Mouse (Mus musculus) common myeloid progenitor, adult 5-6 weeks (primary cell): ENCODE data around the gene Lsm12. TPM values are rescaled to one million over a fixed set of nuclear protein-coding genes. Genes with fewer than 3 reads are reported as not detected.

Experiments
- ATAC-seq: replicated peaks from 2 replicates; pipeline ENCODE4 v1.8.0; 2016; ENCODE audit warnings: low read depth, mild to moderate bottlenecking, moderate TSS enrichment, inconsistent platforms; ENCODE audit not compliant: poor library complexity, severe bottlenecking
- total RNA-seq: library from RNA; stranded (forward); fragments of 200-1000, 187-1606 nt; gene quantifications from 2 replicates; pipeline ENCODE4 v1.2.3, GENCODE M21; 2017

The Lsm12 gene
- total RNA-seq, result 62.2 and 71.8 TPM in 2 replicates

DNA sequence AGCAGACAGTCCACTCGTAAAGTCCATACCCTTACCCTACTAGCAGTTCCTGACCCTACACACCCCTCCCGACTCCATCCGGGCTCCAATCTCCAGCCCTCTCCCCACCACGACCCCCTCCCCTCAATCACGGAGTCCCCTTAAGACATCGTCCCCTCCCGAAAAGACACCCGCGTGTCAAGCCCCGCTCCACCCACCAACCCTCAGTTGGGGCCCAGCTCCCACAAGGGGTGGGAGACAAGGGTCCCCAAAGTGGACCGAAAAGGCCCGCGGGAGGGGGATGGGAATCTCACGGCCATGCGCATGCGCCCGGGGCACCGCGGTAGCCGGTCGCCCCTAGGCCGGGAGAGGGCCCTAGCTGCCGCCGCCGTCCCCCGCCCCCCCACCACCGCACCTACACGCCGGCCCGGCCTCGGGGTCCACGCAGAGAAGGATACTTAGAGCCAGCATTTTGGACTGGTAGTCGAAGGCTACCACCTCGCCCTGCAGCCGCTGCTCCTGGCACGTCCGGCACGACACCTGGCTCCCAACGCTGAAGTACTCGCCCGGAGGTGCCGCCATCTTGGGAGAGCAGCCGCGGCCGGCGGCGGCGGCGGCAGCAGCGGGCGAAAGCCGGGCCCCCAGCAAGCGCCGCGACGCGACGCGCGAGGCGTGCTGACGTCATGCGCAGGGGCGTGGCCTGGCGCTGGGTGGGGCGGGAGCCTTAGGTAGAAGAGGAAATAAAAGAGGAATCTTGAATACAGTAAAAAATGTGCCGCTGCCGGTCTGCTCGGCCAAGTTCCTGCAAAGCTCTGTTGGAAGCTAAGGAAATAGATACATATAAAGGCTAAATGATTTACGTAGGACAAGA is at the start of gene Lsm12:
Lsm12 (minus strand) TSS at position 651 of the 850 bp plus-strand sequence.
- ATAC-seq, result peak; percentile 53

DNA sequence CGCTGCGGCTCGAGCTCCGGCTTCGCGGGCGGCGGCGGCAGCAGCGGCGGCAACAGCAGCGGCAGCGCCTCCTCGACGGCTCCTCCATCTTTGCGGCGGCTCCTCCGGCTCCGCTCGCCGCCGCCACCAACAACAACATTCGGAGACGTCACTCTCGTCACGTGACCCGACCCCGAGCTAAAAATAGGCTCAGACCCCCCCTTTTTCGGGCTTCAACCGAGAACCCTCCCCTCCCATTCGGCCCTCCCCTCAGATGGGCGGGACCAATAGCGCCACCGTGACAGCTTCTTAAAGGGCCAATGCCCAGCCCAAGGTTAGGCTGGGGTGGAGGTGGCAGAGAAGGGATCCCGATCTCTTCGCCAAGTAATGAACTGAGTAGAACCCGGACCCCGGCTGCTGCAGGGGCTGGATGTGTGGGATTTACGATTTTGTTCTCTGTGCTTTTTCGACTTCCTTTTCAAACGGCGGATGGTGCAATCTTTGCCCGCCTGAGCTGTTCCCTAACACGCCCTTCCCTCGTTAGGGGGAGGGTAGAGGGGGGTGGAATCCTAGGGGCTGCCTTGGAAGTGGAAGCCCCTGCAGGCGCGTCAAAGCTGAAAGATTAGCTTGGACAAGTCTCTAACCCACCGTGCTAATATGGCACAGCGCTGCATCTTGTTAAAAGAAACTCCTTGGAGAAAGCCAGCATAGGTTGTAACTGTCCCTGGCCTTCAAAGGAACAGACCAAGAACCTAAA is 45.1 kb upstream of the Lsm12 start, which contains the start of gene Hdac5:
Hdac5 (minus strand) TSS at position 161 of the 736 bp plus-strand sequence.
- ATAC-seq, result peak; percentile 98

DNA sequence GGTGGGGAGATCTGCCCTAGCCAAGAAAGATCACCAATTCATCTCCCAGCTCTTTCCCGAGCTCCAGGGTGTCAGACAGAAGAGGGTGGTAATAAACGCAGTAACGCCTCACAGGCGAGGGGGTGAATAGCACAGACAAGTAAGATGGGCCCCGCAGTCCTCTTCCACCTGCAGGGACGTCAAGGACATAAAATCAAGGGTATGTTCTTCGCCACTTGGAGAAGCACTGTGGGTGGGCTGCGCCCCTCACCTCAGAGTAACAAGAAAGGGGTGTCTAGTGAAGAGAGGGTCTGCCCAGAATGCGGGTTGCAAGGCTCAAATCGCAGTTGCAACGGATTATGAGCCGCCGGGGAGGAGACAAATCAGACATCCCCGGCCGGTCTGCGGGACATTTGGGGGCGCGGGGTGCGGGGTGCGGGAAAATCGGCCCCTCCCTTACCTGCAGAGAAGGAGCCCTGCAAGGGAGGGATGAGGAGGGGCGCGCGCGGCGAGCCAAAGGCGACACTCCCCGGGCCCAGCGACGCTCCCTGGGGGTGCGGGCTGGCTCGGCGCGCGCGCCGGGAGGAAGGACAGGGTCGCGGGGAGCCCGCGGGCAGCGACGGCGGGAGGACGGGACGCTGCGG is 44.3 kb upstream of the Lsm12 start:
- ATAC-seq, result 0 out of 2 replicates have a peak, but pooled peaks have one; percentile 19

DNA sequence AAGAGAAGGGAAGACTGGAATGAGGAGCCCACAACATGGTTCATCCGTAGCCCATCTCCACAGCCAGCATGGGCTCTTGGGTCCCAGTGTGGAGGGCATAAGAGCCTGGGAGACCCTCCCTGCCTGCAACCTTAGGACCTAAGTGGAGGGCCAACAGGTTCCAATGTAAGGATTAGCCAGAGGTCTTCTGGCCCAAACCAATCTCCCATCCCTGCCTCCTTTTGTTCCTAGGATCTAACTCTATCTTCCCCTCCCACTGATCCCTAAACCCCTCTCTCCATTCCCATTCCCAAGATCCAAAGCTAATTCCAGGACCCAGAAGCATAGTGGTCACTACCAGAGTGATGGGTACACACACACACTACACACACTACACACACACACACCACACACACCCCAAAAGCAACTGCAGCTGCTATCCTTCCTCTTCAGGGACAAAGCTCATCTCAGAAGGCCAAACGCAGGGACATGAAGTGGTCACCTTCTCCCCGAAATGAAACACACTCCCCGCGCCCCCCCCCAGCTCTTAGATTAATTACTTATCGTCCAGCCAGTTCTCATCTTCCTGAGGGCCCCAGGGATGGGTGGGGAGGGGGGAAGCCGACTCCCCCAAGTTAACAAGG is 43.7 kb upstream of the Lsm12 start:
- no peak for ATAC-seq

DNA sequence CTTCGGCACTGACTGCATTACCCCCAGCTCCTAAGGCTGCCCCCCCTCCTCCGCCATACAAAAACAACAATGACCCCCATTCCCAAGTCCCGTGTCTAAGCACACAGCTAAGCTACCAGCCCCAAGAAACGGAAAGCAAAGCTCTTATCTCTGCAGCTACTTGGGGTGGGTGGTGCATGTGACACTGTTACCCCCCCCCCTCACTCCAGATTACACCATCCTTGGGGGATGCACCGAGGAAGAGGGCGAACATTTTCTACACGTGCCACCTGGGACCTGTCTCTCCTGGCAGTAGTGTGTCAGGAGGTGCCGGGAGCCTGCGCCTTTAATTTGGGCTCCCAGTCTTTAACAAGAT is 43.1 kb upstream of the Lsm12 start:
- ATAC-seq, result no peak

DNA sequence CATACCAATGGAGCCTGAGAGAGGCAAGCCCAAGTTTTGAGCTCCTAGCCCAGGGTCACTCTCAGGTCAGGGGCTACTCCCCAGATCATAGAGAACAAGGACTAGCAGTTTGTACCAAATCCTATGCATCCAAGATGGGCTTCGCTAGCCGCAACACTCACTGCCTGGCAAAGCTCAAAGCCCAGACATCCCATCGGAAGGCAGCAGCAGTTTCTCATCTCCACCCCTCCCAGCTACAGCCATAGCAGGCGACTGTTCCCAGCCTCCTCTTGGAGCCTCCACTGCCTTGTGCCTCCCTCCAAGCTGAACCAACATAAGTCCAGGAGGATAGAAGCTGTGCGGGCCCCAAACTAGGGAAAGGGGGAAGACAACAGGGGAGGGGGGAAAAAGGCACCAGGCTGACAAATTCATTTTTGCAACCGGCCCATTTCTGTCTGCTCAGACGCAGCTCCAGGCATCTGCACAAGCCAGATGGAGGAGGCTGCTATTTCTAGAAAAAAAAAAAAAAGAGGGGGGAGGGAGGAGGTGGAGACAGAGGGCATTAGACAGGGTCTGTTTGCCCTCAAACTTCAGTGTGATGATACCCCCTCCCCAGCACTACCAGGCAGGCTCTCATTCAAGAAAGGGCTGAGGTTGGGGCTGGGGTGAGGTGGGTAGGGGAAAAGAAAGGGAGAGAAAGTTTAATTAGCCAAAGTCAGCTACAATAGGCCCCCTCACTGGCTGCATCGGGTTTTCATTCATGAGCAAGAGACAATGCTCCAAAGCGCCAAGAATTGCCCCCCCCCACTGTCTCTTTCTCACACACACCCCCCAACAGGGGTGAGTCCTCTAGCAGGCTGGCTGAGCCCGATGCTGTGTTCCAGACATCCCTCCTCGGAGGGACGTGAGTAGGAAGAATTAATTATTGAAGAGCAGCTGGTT is 42.4 kb upstream of the Lsm12 start:
- no peak for ATAC-seq

DNA sequence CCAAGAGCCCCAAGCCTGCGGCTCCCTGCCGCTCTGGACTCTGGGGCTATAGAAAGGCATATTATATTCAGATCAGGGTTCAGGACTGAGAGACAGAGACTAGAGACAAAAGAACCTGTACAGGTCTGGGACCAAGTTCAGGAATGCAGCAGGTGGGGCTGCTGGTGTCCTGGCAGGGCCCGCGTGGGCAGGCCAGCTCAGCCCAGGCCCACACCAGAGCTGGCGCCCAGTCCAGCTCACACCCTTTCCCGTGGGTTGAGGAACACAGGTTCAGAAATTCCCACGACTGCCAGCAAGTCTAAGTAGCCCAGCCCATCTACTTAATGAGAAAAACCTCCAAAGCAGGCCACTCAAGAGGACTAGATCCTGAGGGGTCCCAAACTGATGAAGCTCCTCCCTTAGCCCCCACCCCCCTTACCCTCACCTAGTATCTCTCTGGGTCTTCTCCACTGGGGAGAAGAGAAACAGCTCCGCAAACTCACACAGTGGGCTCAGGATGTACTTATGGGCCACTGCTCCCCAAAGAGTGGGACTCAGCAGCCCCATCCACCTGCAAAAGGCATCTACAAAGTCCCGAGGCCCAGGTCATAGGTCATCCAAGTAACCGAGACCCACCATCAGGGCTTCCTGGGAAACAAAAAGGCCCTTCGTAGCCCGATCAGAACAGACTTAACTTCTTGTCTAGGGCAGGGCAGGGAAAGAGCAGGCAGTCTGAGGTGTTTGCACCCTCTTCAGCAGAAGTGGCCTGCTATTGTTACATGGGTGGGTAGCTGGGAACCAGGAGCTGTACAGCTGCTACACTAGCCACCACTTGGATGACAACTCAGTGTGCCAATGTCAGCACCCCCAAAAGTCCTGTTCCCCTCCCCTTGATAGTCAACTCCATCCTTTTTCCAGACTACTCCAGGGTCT is 41.2 kb upstream of the Lsm12 start:
- no peak for ATAC-seq

DNA sequence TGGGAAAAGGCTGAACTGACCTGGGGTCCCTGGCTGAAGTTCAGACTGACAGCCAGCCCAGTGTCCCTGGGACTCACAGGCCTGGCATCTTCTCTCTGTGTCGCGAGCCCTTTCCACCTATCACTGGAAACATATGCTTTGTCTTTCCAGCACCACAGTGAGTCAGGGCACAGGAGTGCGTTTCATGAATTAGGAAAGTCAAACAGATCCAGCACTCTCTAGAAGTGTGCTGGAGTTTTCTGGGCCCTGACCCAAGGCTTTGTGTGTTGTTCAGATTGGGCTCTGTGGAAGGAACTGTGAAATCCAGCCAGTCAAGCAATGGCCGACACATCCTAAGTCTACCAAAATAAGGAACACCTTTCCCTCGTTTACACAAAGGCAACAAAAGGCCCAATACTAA is 40.1 kb upstream of the Lsm12 start:
- ATAC-seq, result no peak

DNA sequence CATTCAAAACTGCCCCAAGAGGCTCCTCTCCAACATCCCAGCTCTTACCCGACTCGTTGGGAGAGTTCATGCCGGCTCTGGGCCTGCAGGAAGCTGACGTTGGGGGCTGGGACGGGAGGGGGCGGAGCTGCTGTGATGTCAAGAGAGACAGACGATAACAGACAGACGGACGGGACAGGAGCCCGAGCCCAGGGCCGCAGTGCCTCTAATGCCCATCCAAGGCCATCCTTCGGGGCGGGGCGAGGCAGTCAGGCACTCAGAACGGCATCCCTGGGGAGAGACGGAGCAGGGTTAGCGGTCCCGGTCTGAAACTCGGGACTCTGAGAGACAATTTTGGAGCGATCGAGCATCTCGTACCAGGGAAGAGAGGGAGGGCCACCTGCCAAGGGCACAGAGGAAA is 39.6 kb upstream of the Lsm12 start:
- no peak for ATAC-seq

DNA sequence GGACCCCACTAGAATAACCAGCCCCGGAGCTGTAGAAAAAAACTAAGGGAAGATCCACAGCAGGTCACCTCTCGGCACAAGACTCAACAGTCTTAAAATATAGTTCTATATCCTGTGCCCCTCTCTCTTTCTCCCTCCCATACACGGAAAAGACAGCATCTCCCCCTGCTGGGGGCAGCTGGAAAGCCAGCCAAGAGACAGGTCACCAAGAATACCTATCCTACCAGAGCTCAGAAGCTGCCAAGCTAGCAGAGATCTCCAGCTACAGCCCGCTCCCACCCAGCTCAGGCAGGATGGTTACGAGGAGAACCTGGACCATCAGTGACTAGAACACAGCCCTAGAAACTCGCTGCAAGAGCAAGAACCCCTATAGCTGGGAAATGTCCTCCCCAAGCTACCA is 38.1 kb upstream of the Lsm12 start:
- ATAC-seq, result peak; percentile 29; the same call in 1 of the 2 replicates

DNA sequence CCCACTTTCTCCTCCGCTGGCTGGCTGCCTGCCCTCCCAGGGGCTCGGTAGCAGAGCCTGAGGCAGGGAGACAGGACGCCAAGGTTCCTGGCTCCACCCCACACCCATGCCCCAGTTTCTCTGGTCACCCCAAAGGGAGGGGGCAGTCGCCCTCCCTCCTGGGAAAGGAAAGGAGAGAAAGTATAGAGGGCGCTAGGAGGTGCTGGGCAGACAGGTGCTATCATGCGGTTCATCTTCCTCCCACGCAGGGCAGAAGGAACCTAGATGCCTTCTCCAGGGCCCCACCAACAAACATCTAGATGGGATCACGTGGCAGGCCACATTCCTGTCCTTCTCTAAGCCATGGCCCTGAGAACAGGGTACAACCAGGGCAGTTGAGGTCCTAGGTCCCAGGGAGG is 36.9 kb upstream of the Lsm12 start:
- no peak for ATAC-seq

DNA sequence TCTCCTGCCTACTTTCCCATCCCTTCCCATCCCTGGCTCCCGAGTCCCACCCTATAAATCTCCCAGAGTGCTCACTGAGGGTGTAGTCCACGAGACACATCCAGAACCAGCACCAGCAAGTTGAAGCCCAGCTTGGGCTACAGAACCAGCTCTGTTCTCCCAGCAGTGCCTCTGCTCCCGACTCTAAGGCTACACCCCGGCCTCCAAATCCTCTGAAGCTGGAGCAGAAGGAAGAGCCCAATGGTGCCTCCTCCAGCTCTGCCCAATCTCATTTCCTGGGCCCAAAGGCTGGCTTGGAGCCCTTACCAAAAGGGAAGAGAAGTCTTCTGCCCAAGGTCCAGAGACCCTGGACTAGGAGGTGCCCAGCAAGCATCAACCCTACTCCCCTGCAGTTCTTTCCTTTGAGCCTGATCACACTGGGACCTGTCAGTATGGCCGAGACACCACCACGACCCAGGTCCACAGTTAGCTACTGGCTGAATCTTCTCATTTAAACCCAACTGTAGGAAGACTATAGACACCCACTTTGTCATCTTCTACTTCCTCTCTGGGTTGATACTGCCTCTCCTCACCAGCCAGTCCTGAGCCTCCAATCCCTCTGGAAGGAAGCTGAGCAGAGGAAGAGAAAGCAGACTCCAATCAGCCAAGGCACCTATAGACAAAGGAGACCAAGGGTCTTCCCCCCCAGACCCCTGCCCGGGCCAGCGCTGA is 36.3 kb upstream of the Lsm12 start:
- no peak for ATAC-seq

DNA sequence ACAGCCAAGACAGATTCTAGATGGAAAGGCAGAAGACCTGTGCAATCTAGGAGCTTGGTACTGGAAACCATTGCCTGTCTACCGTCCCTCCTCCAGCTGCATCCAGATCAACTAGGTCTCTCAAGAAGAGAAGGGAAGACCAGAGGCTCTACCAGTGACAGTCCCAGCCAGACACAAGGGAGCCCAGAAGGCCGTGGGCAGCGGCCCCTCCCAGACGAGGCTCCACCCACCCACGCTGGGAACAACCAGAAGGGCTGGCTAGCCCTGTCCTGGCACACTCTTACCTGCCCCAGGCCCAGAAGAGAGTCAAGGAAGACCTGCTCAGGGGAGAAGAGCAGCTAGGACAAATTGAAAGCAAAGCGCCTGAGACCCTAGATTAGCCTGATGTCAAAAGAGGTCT is 35.4 kb upstream of the Lsm12 start:
- ATAC-seq, result no peak

DNA sequence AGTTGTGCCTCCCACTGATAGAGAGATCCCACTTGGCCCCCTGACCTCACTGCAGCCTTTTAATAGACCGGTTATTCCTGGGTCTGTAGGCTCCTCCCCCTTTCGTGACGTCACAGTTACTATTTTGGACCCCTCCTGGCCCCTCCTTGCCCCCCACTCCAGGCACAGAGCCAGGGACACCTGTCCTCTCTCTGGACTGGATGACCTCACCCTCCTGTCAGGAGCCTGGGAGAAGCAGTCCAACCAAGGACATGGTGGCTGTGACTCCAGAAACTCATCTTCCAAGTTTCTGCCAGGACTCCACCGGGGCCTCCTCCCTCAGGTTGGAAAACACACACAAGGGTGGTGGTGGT is 34.9 kb upstream of the Lsm12 start:
- ATAC-seq, result no peak

DNA sequence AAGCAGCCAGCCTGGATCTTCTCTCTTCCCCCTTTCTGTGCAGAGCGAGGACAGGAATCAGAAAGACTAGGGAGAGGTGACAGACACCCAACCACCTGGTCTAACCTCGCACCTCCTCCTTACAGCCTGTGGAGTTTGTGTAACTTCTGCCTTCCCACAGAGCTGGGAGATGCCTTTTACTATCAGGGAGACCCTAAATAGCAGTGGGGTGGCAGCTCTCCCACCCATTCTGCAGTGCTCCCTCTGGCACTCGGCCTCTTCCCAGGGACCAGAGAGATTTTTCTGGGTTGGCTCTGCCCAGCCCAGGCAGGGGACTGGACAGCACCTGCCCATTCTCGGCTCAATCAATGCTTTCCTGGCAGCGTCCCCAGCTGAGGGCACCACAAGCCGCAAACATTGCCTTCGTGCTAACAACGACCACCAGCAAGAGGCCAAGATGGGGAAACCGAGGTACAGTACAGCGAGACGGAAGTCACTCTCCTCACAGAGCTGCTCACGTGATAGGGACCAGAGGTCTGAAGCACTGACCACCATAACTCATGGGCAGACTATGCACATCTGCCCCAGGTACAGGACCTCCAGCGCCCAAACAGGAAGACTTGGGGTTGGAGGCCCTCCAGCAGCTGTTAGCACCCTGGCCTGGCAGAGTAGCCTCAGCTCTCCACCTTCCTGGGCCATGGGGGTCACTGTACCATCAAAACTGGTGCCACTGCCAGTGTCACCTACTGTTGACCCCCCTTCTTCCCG is 34.3 kb upstream of the Lsm12 start:
- no peak for ATAC-seq

DNA sequence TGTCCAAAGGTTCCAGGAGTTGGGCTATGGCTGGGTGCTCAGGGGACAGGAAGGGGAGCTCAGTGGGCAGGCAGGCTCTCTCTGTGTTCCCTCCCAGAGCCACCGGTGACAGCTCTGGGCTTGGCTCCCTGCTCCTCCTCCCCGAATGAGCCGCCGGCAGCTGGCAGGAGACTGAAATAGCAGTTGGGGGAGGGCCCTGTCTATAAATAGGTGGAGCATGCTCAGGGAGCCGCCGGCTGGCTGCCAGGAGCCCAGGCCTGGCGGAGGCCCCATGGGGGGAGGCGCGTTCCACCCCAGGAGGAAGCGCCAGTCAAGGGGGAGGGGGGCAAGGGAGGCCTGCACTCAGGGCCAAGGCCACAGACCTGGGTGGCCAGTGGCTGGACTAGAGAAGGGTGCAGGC is 33.7 kb upstream of the Lsm12 start:
- ATAC-seq, result peak; percentile 85

DNA sequence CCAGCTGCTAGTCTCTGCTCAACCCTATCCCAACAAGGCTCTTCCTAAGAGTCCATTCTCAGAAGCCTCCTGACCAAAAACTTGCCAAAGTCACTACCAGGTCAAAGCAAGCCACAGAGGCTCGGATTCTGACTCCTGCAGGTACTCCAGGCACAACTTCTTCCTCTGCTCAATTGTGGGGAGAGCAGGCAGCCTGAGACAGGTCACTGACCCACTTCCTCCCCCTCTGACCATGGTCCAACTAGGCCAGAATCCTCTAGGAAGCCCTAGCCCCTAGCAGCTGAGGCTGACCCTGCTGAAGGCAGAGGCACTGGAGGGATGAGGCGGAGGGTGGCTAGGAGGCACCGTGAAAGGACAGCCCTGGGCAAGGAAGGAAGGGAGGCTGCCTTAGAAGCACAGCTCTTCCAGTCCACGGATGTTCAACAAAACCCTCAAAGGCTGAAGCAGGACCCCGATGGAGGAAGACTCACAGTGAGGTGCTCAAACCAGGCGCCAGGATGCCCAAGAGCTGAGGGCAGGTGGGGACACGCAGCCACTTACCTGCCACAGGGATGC is 32.9 kb upstream of the Lsm12 start:
- no peak for ATAC-seq
